Mouse (Mus musculus): ENCODE measurements around the gene Tceal7. TPM values are rescaled to one million over a fixed set of nuclear protein-coding genes. Genes with fewer than 3 reads are reported as not detected.
"Not testable (repeated sequence)": the region's sequence is repeated elsewhere in the genome, so short reads cannot be mapped to it uniquely, and the experiment has no call there.

Tceal7 gene
- total RNA-seq (2021), result 10 to 100 TPM in 1 of 2 experiments, 1 to 10 TPM in 1; 5.3 to 19.6 TPM

DNA sequence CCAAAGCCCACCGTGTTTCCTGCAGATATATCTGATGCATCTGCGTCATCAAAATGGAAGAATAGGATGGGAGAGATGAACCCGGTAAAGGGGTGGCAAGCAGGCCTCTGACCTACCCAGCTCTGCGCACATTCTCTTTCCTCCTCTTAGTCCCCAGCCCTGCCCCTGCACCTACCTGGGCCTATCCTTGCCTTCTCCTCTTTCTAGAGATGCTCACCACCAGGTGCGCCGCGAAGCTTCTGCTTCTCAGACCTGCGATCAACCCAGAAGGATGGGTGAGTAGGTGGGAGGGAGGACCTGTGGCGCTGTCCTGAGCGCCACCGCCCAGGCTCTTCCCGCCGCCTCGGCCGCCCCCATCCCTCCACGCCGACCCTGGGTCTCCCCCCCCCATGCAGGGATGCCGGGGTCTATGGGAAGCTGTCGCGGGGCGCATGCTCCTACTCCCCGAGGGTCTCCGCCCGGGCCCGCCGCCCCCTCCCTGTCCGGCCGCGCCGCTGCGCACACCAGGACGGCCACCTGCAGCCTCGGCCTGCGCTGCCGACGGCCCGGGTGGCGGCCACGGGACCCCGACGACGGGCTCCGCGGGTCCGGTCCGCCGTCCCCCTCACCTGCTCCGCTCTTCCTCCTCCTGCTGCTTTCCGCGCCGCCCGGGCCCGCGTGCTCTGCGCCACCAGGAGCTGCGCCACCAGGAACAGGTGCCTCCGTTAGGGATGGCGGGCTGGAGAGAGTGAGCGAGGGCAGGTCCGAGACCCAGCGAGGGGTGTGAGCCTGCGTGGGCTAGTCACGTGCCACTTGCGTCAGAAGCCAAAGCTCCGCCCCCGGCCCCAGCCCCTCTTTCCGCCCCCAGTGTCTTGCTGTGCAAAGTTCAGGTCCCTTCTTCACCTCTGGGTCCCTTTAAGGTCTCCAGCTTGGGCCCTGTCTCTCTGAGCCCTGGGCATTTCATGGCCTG lies at the start of gene Tceal7, which contains the start of gene Bex1:
TSS of gene Tceal7 (plus strand) at position 51 of the 949 bp plus-strand sequence.
TSS of gene Bex1 (minus strand) at position 785 of the 949 bp plus-strand sequence.
- intact Hi-C loops (cut with DNase I); DNase-seq: not testable (repeated sequence)

GRCm38 (mm10) chrX:136170625-136171024 lies 44.0 kb upstream of the Tceal7 start:
- intact Hi-C loops (cut with DNase I), result no loop called here
- peak; percentile 2 to 13 for DNase-seq

GRCm38 (mm10) chrX:136171189-136172117 lies 43.1 kb upstream of the Tceal7 start:
- peak; percentile 73 to 77 for DNase-seq
- intact Hi-C loops (cut with DNase I), result no loop called here

DNA sequence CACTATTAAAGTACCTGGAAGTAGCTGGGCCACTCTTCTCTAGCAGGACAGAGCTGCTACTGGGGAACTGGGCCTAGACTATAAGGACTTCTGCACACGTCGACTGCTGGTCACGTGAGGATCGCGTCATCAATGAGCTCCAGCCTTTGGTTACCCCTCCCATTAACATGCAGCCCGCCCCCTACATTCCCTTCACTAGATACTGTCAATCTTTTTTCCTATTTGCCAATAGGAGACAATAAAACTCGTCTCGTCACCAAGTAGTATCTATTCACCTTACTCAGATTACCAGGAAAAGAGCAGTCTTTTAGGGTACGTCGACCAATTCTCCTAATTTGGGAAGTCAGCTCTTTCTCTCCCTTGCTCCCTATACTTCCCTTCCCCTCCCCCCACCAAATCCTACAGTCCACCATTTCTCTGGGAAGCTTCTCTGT lies 42.4 kb upstream of the Tceal7 start, which contains the start of gene Tceal8:
TSS of gene Tceal8 (minus strand) at position 225 of the 434 bp plus-strand sequence.
- DNase-seq, result peak; percentile 84 to 86
- intact Hi-C loops (cut with DNase I), result no loop called here

DNA sequence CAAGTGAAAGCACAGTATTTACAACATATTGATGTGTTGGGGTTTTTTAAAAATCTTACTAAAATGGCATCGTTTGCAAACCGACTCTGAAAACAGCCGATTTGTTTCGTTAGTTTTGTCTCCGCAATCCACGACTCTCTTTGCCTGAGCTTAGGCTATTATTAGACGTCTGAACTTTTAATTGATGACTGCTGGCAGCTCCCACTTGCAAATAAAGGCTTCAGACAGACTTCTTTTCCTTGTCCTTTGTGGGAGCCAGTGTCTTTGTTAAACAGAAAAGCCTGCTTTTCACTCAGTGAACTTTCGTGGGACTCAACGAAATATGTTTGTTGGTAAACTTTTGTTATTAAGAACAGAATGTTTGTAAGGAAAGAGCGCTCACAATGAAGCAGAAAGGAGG lies 41.8 kb upstream of the Tceal7 start:
- peak; percentile 11 for DNase-seq
- intact Hi-C loops (cut with DNase I), result no loop called here

DNA sequence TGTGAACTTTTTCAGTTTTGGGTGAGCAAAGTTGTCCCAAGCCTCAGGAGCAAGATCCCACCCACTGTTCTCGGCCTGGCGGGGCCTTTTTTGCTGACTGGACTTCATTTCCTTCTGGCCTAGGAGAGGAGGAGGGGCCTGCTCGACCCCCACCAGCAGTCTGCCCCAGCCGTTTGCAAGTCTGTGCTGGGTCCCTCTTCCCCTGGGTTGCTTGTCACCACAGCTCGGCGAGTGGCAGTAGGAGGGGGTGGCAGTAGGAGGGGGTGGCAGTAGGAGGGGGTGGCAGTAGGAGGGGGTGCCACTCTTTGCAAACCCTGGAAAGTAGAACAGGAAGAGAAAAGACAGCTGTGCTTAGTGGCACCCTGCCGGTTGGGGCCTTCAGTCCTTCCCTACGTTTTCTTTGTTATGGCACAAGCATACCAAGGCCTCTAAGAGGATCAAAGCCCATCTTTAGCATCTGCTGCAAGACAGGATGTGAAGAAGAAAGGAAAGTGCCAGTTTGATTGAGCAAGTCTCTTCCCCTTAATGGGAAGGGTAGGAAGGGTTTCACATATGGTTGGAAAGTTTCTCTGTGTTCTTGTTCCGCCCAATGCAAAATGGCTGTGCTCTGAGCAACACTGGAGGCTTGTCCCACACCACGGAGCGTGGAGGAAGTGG lies 33.6 kb upstream of the Tceal7 start:
- intact Hi-C loops (cut with DNase I), result no loop called here
- DNase-seq, result no peak

- no peak for DNase-seq
- intact Hi-C loops (cut with DNase I), result no loop called here
These were observed 31.5 kb upstream of the Tceal7 start for GRCm38 (mm10) chrX:136183107-136183506.

DNA sequence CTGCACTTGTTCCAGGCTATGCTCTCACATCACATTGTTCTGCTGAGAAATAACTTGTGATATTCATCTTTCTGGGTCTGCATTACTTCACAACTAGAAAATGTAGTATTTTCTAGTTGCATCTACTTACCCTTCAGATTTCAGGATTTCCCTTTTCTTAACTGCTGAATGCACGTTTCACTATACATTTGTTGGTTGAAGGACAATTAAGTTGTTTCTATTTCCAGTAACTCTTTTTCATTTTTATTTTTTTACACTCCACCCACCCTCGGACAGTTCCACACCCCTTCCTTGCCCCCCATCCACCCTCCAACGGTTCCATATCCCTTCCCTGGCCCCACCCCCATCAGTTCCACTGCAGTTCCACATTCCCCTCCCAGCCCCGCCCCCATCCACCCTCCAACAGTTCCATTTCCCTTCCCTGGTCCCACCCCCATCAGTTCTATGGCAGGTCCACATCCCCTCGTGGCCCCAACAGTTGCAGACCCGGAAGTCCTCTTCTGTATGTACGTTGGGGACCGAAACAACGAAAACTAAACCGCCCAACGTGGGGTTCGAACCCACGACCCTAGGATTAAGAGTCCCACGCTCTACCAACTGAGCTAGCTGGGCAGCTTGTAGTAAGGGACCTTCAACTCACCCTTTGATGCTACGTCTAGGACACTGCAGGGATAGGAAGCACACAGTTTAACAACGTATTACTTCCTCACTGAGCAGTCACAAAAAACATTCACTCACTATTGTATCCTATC lies 19.2 kb upstream of the Tceal7 start:
- intact Hi-C loops (cut with DNase I), result loop anchor here (5.0 kb wide), 1 partner anchor 127 kb away; no protein-coding TSS in a partner anchor
- no peak for DNase-seq

DNA sequence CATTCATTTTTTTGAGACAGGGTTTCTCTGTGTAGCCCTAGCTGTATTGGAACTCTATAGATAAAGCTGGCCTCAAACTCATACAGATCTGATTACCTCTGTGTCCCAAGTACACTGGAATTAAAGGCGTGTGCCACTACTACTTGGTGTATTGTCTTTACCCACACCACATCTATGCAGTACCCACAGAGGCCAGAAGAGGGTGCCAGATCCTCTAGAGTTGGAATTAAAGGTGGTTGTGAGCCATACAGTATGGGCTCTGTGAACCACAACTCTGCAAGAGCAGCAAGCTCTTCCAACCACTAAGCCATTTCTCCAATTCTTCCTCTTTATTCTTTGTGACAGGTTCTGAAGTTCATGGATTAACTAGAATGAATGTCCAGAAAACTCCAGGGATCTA lies 17.7 kb upstream of the Tceal7 start:
- intact Hi-C loops (cut with DNase I), result loop anchor here (1.0 to 5.0 kb wide), 2 partner anchors 107 to 125 kb away; no protein-coding TSS in a partner anchor
- DNase-seq, result peak in 1 of 2 experiments; percentile 29

GRCm38 (mm10) chrX:136203257-136203656 lies 11.3 kb upstream of the Tceal7 start:
- peak in 1 of 2 experiments; percentile 6 for DNase-seq

DNA sequence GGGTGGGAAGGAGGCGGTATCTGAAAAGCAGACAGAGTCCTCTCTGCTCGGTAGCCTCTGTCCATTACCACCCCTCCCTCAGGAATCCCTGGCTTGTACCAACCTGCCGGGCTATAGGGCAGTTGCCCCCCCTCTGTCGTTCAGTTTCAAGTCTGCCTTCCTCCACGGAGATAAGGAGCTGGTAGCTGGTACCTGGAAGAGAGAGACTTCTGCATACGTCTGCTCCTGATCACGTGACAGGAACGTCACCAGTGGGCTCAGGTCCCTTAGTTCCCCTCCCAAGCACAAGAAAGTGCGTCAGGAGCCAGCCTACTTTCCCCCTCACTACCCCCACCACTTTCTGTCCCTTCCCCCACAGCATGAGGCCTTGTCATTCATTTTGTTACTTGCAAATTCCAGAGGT lies 10.9 kb upstream of the Tceal7 start, which contains the start of gene Tceal5:
TSS of gene Tceal5 (minus strand) at position 213 of the 403 bp plus-strand sequence.
- DNase-seq, result peak; percentile 13 to 23
- intact Hi-C loops (cut with DNase I), result no loop called here

More at GRCm38 (mm10) chrX:136203257-136203656, 11.3 kb upstream of the Tceal7 start:
- intact Hi-C loops (cut with DNase I), result no loop called here

- intact Hi-C loops (cut with DNase I), result no loop called here
- DNase-seq, result no peak
These were observed 10.2 kb upstream of the Tceal7 start for GRCm38 (mm10) chrX:136204406-136204805.

DNA sequence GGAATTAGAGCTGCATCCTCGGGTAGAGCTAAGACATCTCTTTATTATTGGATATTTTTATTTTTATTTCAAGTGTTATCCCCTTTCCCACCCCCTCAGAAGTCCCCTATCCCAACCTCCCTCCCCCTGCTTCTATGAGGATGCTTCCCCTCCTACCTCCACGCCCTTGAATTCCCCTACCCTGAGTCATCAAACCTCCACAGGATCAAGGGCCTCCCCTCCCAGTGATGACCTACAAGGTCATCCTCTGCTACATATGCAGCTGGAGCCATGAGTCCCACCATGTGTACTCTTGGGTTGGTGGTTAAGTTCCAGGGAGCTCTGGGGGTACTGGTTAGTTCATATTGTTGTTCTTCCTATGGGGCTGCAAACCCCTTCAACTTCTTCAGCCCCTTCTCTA lies 1.2 kb upstream of the Tceal7 start:
- no peak for DNase-seq
- intact Hi-C loops (cut with DNase I), result no loop called here

DNA sequence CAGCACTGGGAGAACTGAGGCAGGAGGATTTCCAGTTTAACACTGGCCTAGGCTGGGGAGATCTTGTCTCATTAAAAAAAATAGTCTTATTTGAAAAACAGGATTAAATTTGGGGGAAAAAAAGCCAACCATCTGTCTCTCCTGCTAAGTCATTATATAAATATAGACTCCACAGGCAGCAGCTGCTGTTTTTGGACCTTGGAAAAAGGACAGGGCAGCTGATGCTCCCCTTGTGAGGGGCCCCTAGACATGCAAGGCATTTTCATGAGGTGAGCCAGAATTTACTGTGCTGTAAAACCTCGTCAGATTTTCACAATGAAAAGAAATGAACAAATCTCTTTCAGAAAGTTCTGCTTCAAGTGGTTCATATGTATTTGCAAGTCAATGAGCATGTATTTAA lies 1.7 kb downstream of the Tceal7 start:
- intact Hi-C loops (cut with DNase I), result no loop called here
- DNase-seq, result no peak

DNA sequence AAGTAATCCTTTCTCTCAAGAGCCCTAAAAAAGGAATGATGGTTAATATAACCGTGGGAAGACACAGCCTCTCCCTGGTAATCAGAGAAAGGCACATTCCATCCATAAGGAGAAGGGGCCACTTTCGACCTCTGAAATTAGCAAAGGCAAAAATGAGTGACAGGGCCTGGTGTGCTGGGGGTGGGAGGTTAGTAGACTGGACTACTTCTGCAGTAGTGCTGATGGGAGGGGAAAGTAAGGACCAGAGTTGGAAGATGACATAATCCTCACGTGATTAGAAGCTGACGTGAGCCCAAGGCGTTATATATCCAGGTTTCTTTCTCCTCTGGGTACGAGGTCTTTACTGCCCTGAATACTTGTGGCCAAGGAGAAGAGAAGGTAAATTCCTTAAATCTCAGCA lies 9.1 kb downstream of the Tceal7 start:
- intact Hi-C loops (cut with DNase I), result no loop called here
- no peak for DNase-seq

GRCm38 (mm10) chrX:136227768-136228167 lies 13.2 kb downstream of the Tceal7 start:
- intact Hi-C loops (cut with DNase I), result no loop called here
- peak; percentile 19 to 24 for DNase-seq

- DNase-seq, result peak; percentile 35 to 43
- intact Hi-C loops (cut with DNase I), result loop anchor here (5.0 kb wide), 1 partner anchor 84 kb away; no protein-coding TSS in a partner anchor
These were observed 23.5 kb downstream of the Tceal7 start for GRCm38 (mm10) chrX:136238118-136238517.

GRCm38 (mm10) chrX:136243181-136243580 lies 28.6 kb downstream of the Tceal7 start:
- intact Hi-C loops (cut with DNase I), result no loop called here
- DNase-seq, result no peak

- intact Hi-C loops (cut with DNase I), result no loop called here
- peak; percentile 77 to 79 for DNase-seq
These were observed 30.1 kb downstream of the Tceal7 start, which contains the start of gene Tceal9 for GRCm38 (mm10) chrX:136244574-136245229. Gene Tceal9 (plus strand): TSS chrX:136245079.
